Mouse (Mus musculus) stomach, postnatal 0 days (tissue): Measurements from ENCODE around the gene Ripor1.

Experiments used
- CTCF ChIP-seq: IDR thresholded peaks from 2 replicates; pipeline ENCODE4 v1.5.1; 2016; ENCODE audit warnings: antibody characterized with exemption, low read depth, mild to moderate bottlenecking, moderate library complexity
- EP300 ChIP-seq: optimal IDR thresholded peaks from 2 replicates; pipeline ENCODE3; 2016; ENCODE audit warnings: antibody characterized with exemption

- TF ChIP-seq CTCF, result no peak
- no peak for TF ChIP-seq EP300
Observed at GRCm38 (mm10) chr8:105598777-105599176, 6.3 kb upstream of the Ripor1 start.
